Mouse (Mus musculus): Measurements from ENCODE around the gene Olfr94. TPM values are rescaled to one million over a fixed set of nuclear protein-coding genes. Genes with fewer than 3 reads are reported as not detected.

The Olfr94 gene
- total and polyA plus RNA-seq, 3 experiments, result not detected

GRCm38 (mm10) chr17:37190711-37191110 is 10.1 kb downstream of the Olfr94 start:
- no peak for DNase-seq
- H3K4me1 ChIP-seq (ENCODE audit: control insufficient read depth, insufficient read depth, low read length), result no peaks in the 10 kb centered on the region
- no peak overlapping the region for H3K27ac ChIP-seq
- no peaks in the 10 kb centered on the region for H3K36me3 ChIP-seq (ENCODE audit: control insufficient read depth, insufficient read depth, low read length)
- intact Hi-C loops (cut with DNase I), result no loop called here
- H3K79me2 ChIP-seq (replicated peaks; ENCODE audit: control insufficient read depth, insufficient read depth, low read length), result no peaks in the 10 kb centered on the region
- H3K4me3 ChIP-seq, result no peak overlapping the region
- H3K9ac ChIP-seq (ENCODE audit: low read depth, low read length), result no peak overlapping the region
- H3K27me3 ChIP-seq (ENCODE audit: control insufficient read depth, insufficient read depth, low read length), result 0 out of 2 replicates have a peak, but pooled peaks cover 1% of the 10 kb centered on the region
- TF ChIP-seq EP300 (IDR thresholded peaks at IDR 0.05; ENCODE audit: insufficient read depth, low read depth, low read length) (no peak), CTCF (IDR thresholded peaks at IDR 0.05) (no peak), POLR2A (IDR thresholded peaks at IDR 0.05; ENCODE audit: insufficient read depth, low read depth, low read length) (no peak)
- WGBS, result 40% methylated on average over 2 of the region's 2 CpGs

- intact Hi-C loops (cut with DNase I), result no loop called here
- peaks cover 1% of the 10 kb centered on the region; the same call in 1 of the 2 replicates for H3K4me1 ChIP-seq (ENCODE audit: control insufficient read depth, insufficient read depth, low read length)
- 20% methylated on average over 6 of the region's 6 CpGs for WGBS
- H3K27me3 ChIP-seq (ENCODE audit: control insufficient read depth, insufficient read depth, low read length), result no peaks in the 10 kb centered on the region
- no peak for DNase-seq
- TF ChIP-seq CTCF (IDR thresholded peaks at IDR 0.05) (no peak), EP300 (IDR thresholded peaks at IDR 0.05; ENCODE audit: insufficient read depth, low read depth, low read length) (no peak), POLR2A (IDR thresholded peaks at IDR 0.05; ENCODE audit: insufficient read depth, low read depth, low read length) (no peak)
- no peaks in the 10 kb centered on the region for H3K36me3 ChIP-seq (ENCODE audit: control insufficient read depth, insufficient read depth, low read length)
- no peak overlapping the region for H3K27ac ChIP-seq
- no peak overlapping the region for H3K4me3 ChIP-seq
- no peak overlapping the region for H3K9ac ChIP-seq (ENCODE audit: low read depth, low read length)
- no peaks in the 10 kb centered on the region for H3K79me2 ChIP-seq (replicated peaks; ENCODE audit: control insufficient read depth, insufficient read depth, low read length)
These were observed 15.3 kb downstream of the Olfr94 start for GRCm38 (mm10) chr17:37185474-37185873.

GRCm38 (mm10) chr17:37161394-37161793 is 39.4 kb downstream of the Olfr94 start, which contains the start of gene Olfr93:
TSS of gene Olfr93 (minus strand) at chr17:37161494.
- no peak for TF ChIP-seq POLR2A (IDR thresholded peaks at IDR 0.05; ENCODE audit: insufficient read depth, low read depth, low read length)
- TF ChIP-seq CTCF (IDR thresholded peaks at IDR 0.05), result no peak
- TF ChIP-seq EP300 (IDR thresholded peaks at IDR 0.05; ENCODE audit: insufficient read depth, low read depth, low read length), result no peak
- no peak within 1 kb of the TSS for H3K27ac ChIP-seq
- H3K79me2 ChIP-seq (replicated peaks; ENCODE audit: control insufficient read depth, insufficient read depth, low read length), result no peaks in the 10 kb centered on the region
- no peaks in the 10 kb centered on the region for H3K4me1 ChIP-seq (ENCODE audit: control insufficient read depth, insufficient read depth, low read length)
- no peaks in the 10 kb centered on the region for H3K36me3 ChIP-seq (ENCODE audit: control insufficient read depth, insufficient read depth, low read length)
- intact Hi-C loops (cut with DNase I), result no loop called here
- no peak within 1 kb of the TSS for H3K9ac ChIP-seq (ENCODE audit: low read depth, low read length)
- DNase-seq, result no peak
- H3K4me3 ChIP-seq, result no peak within 1 kb of the TSS
- H3K27me3 ChIP-seq (ENCODE audit: control insufficient read depth, insufficient read depth, low read length), result no peaks in the 10 kb centered on the region

Other genes with a start within 250 kb of the Olfr94 start
- 100 to 1,000 TPM in 1 of 2 experiments, 10 to 100 TPM in 1; 92.4 to 108 TPM for gene Ppp1r11, start 249.3 kb downstream of the Olfr94 start, total RNA-seq (2021)
- gene Ppp1r11, start 249.3 kb downstream of the Olfr94 start, polyA plus RNA-seq (2012; rRNA removed), result 56.8 and 70.8 TPM in 2 replicates
- 10 to 100 TPM; 25.9 to 29.0 TPM for gene Znrd1, start 242.4 kb downstream of the Olfr94 start, total RNA-seq (2021)
- gene Znrd1, start 242.4 kb downstream of the Olfr94 start, polyA plus RNA-seq (2012; rRNA removed), result 19.8 and 26.2 TPM in 2 replicates
- gene Znrd1as, start 242.4 kb downstream of the Olfr94 start, total RNA-seq (2021), result 10 to 100 TPM; 14.1 to 18.2 TPM
- 4.0 and 8.8 TPM in 2 replicates for gene Znrd1as, start 242.4 kb downstream of the Olfr94 start, polyA plus RNA-seq (2012; rRNA removed)
- gene 2410137M14Rik, start 219.8 kb downstream of the Olfr94 start, total RNA-seq (2021), result under 1 TPM; 0.27 to 0.63 TPM
- gene 2410137M14Rik, start 219.8 kb downstream of the Olfr94 start, polyA plus RNA-seq (2012; rRNA removed), result 0.41 and 0.61 TPM in 2 replicates
- under 1 TPM; 0.41 to 0.63 TPM for gene H2-M5, start 211.5 kb downstream of the Olfr94 start, total RNA-seq (2021)
- gene H2-M5, start 211.5 kb downstream of the Olfr94 start, polyA plus RNA-seq (2012; rRNA removed), result 0.14 and 0.35 TPM in 2 replicates
- 1 to 10 TPM in 1 of 2 experiments, under 1 TPM in 1; 0.94 to 1.4 TPM for gene Zfp57, start 199.8 kb downstream of the Olfr94 start, total RNA-seq (2021)
- gene Zfp57, start 199.8 kb downstream of the Olfr94 start, polyA plus RNA-seq (2012; rRNA removed), result 2.3 and 4.3 TPM in 2 replicates
- gene Mog, start 177.6 kb downstream of the Olfr94 start, total RNA-seq (2021), result not detected
- gene Mog, start 177.6 kb downstream of the Olfr94 start, polyA plus RNA-seq (2012; rRNA removed), result 0.09 TPM in 1 of 2 replicates, not detected in the other
- 1 to 10 TPM; 6.5 to 6.7 TPM for gene Gabbr1, start 155.0 kb downstream of the Olfr94 start, total RNA-seq (2021)
- 15.5 and 17.4 TPM in 2 replicates for gene Gabbr1, start 155.0 kb downstream of the Olfr94 start, polyA plus RNA-seq (2012; rRNA removed)
- gene Olfr90, start 112.5 kb downstream of the Olfr94 start, total RNA-seq (2021), result not detected
- not detected in 2 replicates for gene Olfr90, start 112.5 kb downstream of the Olfr94 start, polyA plus RNA-seq (2012; rRNA removed)
- not detected for gene Olfr91, start 102.7 kb downstream of the Olfr94 start, total RNA-seq (2021)
- not detected in 2 replicates for gene Olfr91, start 102.7 kb downstream of the Olfr94 start, polyA plus RNA-seq (2012; rRNA removed)
- gene Olfr92, start 80.9 kb downstream of the Olfr94 start, total RNA-seq (2021), result not detected
- gene Olfr92, start 80.9 kb downstream of the Olfr94 start, polyA plus RNA-seq (2012; rRNA removed), result not detected in 2 replicates
- gene Olfr93, start 39.5 kb downstream of the Olfr94 start, total RNA-seq (2021), result not detected
- not detected in 2 replicates for gene Olfr93, start 39.5 kb downstream of the Olfr94 start, polyA plus RNA-seq (2012; rRNA removed)
- not detected for gene Ubd, start 7.1 kb downstream of the Olfr94 start, total RNA-seq (2021)
- gene Ubd, start 7.1 kb downstream of the Olfr94 start, polyA plus RNA-seq (2012; rRNA removed), result 0.12 TPM in 1 of 2 replicates, not detected in the other
- gene Olfr95, start 12.1 kb upstream of the Olfr94 start, total RNA-seq (2021), result not detected
- not detected in 2 replicates for gene Olfr95, start 12.1 kb upstream of the Olfr94 start, polyA plus RNA-seq (2012; rRNA removed)
- gene Olfr96, start 19.2 kb upstream of the Olfr94 start, total RNA-seq (2021), result not detected
- not detected in 2 replicates for gene Olfr96, start 19.2 kb upstream of the Olfr94 start, polyA plus RNA-seq (2012; rRNA removed)
- gene Olfr97, start 36.3 kb upstream of the Olfr94 start, total RNA-seq (2021), result not detected
- gene Olfr97, start 36.3 kb upstream of the Olfr94 start, polyA plus RNA-seq (2012; rRNA removed), result not detected in 2 replicates
- not detected for gene Olfr98, start 62.8 kb upstream of the Olfr94 start, total RNA-seq (2021)
- not detected in 2 replicates for gene Olfr98, start 62.8 kb upstream of the Olfr94 start, polyA plus RNA-seq (2012; rRNA removed)
- 1 to 10 TPM; 3.2 to 3.3 TPM for gene H2-M3, start 69.2 kb upstream of the Olfr94 start, total RNA-seq (2021)
- gene H2-M3, start 69.2 kb upstream of the Olfr94 start, polyA plus RNA-seq (2012; rRNA removed), result 4.9 and 5.0 TPM in 2 replicates
- not detected for gene Olfr99, start 82.5 kb upstream of the Olfr94 start, total RNA-seq (2021)
- not detected in 2 replicates for gene Olfr99, start 82.5 kb upstream of the Olfr94 start, polyA plus RNA-seq (2012; rRNA removed)
- gene Olfr101, start 103.3 kb upstream of the Olfr94 start, total RNA-seq (2021), result not detected
- not detected in 2 replicates for gene Olfr101, start 103.3 kb upstream of the Olfr94 start, polyA plus RNA-seq (2012; rRNA removed)
- not detected for gene Olfr102, start 116.1 kb upstream of the Olfr94 start, total RNA-seq (2021)
- not detected in 2 replicates for gene Olfr102, start 116.1 kb upstream of the Olfr94 start, polyA plus RNA-seq (2012; rRNA removed)
- not detected for gene Olfr103, start 138.7 kb upstream of the Olfr94 start, total RNA-seq (2021)
- not detected in 2 replicates for gene Olfr103, start 138.7 kb upstream of the Olfr94 start, polyA plus RNA-seq (2012; rRNA removed)
- not detected for gene Olfr104-ps, start 158.6 kb upstream of the Olfr94 start, total RNA-seq (2021)
- not detected in 2 replicates for gene Olfr104-ps, start 158.6 kb upstream of the Olfr94 start, polyA plus RNA-seq (2012; rRNA removed)
- gene Olfr105-ps, start 178.0 kb upstream of the Olfr94 start, total RNA-seq (2021), result not detected
- not detected in 2 replicates for gene Olfr105-ps, start 178.0 kb upstream of the Olfr94 start, polyA plus RNA-seq (2012; rRNA removed)
- gene Olfr106-ps, start 189.4 kb upstream of the Olfr94 start, total RNA-seq (2021), result not detected
- gene Olfr106-ps, start 189.4 kb upstream of the Olfr94 start, polyA plus RNA-seq (2012; rRNA removed), result not detected in 2 replicates
- gene Olfr107, start 198.2 kb upstream of the Olfr94 start, total RNA-seq (2021), result not detected
- gene Olfr107, start 198.2 kb upstream of the Olfr94 start, polyA plus RNA-seq (2012; rRNA removed), result not detected in 2 replicates
- gene Olfr108, start 244.5 kb upstream of the Olfr94 start, total RNA-seq (2021), result not detected
- gene Olfr108, start 244.5 kb upstream of the Olfr94 start, polyA plus RNA-seq (2012; rRNA removed), result not detected in 2 replicates

Measured in heart, adult 2 months (tissue).